In genomic region chr14:34201231-34202035, GRCm38 (mm10) we compare ENCODE assay signal across 8 mouse cellular contexts. TPM values are rescaled to one million over a fixed set of nuclear protein-coding genes. Genes with fewer than 3 reads are reported as not detected.
DNase-seq lines count a peak whose midpoint lies in the region; ATAC-seq lines count a peak whose summit lies in the region.

Gene Gprin2, minus strand, starts transcription at chr14:34201653.

- H3K4me2 ChIP-seq in heart, embryonic 15.5 days, result peak within 1 kb of the TSS; percentile 99

- peak within 1 kb of the TSS; percentile 70 for H3K4me3 ChIP-seq in heart, embryonic 15.5 days
- H3K4me3 ChIP-seq in megakaryocyte, embryonic 14.5 days (replicated peaks), result peak within 1 kb of the TSS; percentile 91

- WGBS in heart, embryonic 15.5 days, result 3% methylated on average over 49 of the region's 52 CpGs

- no peak within 1 kb of the TSS for H3K27ac ChIP-seq in heart, embryonic 15.5 days

- DNase-seq in right cerebral cortex, adult 18-20 months, result peak; percentile 5
- no peak for DNase-seq in right cerebral cortex, postnatal 36 days (ENCODE audit: low spot score in 2 of 2)
- peak; percentile 77 for DNase-seq in cerebellum, adult 9-11 months
- peak; percentile 70 for DNase-seq in kidney, postnatal 10 days
- DNase-seq in splenic B cell, adult 2 months (ENCODE audit: low read depth, low spot score), result peak; percentile 5
- no peak for DNase-seq in T-cell, adult 2 months (ENCODE audit: low spot score)

- H3K4me1 ChIP-seq in heart, embryonic 15.5 days (replicated peaks), result peaks cover 9% of the 10 kb centered on the region
- peaks cover 23% of the 10 kb centered on the region for H3K4me1 ChIP-seq in megakaryocyte, embryonic 14.5 days

- no peaks in the 10 kb centered on the region for H3K9me3 ChIP-seq in heart, embryonic 15.5 days (replicated peaks)
- peaks cover 7% of the 10 kb centered on the region; the same call in 1 of the 2 replicates for H3K9me3 ChIP-seq in megakaryocyte, embryonic 14.5 days

- no peaks in the 10 kb centered on the region for H3K36me3 ChIP-seq in heart, embryonic 15.5 days
- H3K36me3 ChIP-seq in megakaryocyte, embryonic 14.5 days (replicated peaks; ENCODE audit: low read length), result no peaks in the 10 kb centered on the region
- no peaks in the 10 kb centered on the region for H3K36me3 ChIP-seq in splenic B cell, adult 2 months (ENCODE audit: control insufficient read depth, insufficient read depth, low read length, poor library complexity, severe bottlenecking)

- ATAC-seq in heart, embryonic 15.5 days (replicated peaks; ENCODE audit: insufficient number of reproducible peaks, insufficient read depth, low FRiP score, low read depth), result no peak; the same call in 1 of the 2 replicates

- peaks cover 18% of the 10 kb centered on the region for H3K27me3 ChIP-seq in heart, embryonic 15.5 days
- H3K27me3 ChIP-seq in megakaryocyte, embryonic 14.5 days (replicated peaks), result peaks cover 71% of the 10 kb centered on the region
- no peaks in the 10 kb centered on the region for H3K27me3 ChIP-seq in splenic B cell, adult 2 months (ENCODE audit: control insufficient read depth, insufficient read depth, low read length, poor library complexity, severe bottlenecking)

- peak within 1 kb of the TSS; percentile 59 for H3K9ac ChIP-seq in heart, embryonic 15.5 days

RNA-seq across cellular contexts. Expression of gene Gprin2, which starts in this region (rescaled TPM):
- 0.10 and 0.11 TPM in 2 replicates for polyA plus RNA-seq in heart, embryonic 15.5 days (2015; fragmentation: Nextera tagmentation; extraction: Ambion mirVana)
- not detected in 2 replicates for polyA plus RNA-seq in megakaryocyte, embryonic 14.5 days (2012; ENCODE audit: insufficient read depth, low replicate concordance)

Comparison
In these comparisons a context has a peak if more than half of its experiments do, and no peak if none do; other contexts are left out.
1. DNase-seq: peak in right cerebral cortex, adult 18-20 months (single experiment), cerebellum, adult 9-11 months (single experiment), kidney, postnatal 10 days (single experiment) and splenic B cell, adult 2 months (single experiment); none in right cerebral cortex, postnatal 36 days (0 of 2) and T-cell, adult 2 months (single experiment).